Comparison of ENCODE assay signal across 14 mouse cellular contexts in genomic region chr5:43139813-43140212, GRCm38 (mm10).
A peak's percentile ranks its signal among the peaks of the same experiment; 100 is the strongest.
DNase-seq lines count a peak whose midpoint lies in the region.
"Had no signal": no experiment of that assay in that cellular context is flagged by ENCODE, and none has a peak within 500 bp of the region (broad histone marks: within the 10 kb centered on the region; RNA-seq: fewer than 3 reads in every experiment).

No protein-coding gene starts in this region.

- peak; percentile 70 for DNase-seq in fat pad, adult 2 months (ENCODE audit: extremely low read depth, low read depth, low spot score)
- DNase-seq in gonadal fat pad, adult 2 months (ENCODE audit: low read depth) = peak; percentile 62
- no peak for DNase-seq in heart, postnatal 10 days
- DNase-seq in cerebellum, postnatal 4 days (ENCODE audit: low spot score in 2 of 2) = no peak
- DNase-seq: adrenal gland, adult 2 months; adrenal gland, adult 8-10 months; adrenal gland, postnatal 10 days; adrenal gland, postnatal 14 days; adrenal gland, postnatal 25 days; adrenal gland, postnatal 36 days; B cell, adult 2 months; cerebellum, adult 11 months; cerebellum, adult 11-12 months; cerebellum, adult 18-20 months had no signal

- intact Hi-C loops in heart, postnatal 10 days (cut with DNase I) = no loop called here

Comparison
In these comparisons a context has a peak if more than half of its experiments do, and no peak if none do; other contexts are left out.
1. DNase-seq: peak in fat pad, adult 2 months (single experiment) and gonadal fat pad, adult 2 months (single experiment); none in heart, postnatal 10 days (0 of 2) and cerebellum, postnatal 4 days (0 of 2).